8 mouse cellular contexts compared by ENCODE assay signal in genomic region chr8:116927880-116928279, GRCm38 (mm10). TPM values are rescaled to one million over a fixed set of nuclear protein-coding genes. Genes with fewer than 3 reads are reported as not detected.
DNase-seq lines count a peak whose midpoint lies in the region; ATAC-seq and TF ChIP-seq lines count a peak whose summit lies in the region.

No protein-coding gene starts in this region.

- intact Hi-C loops in left cerebral cortex, postnatal 25 days (cut with DNase I) = no loop called here

- peak; percentile 68 for ATAC-seq in kidney, postnatal 0 days (replicated peaks; ENCODE audit: low FRiP score, low read depth)
- peak; percentile 69; the same call in 1 of the 2 replicates for ATAC-seq in monocyte, adult 5-6 weeks (replicated peaks; ENCODE audit: insufficient number of reproducible peaks, low FRiP score, low TSS enrichment, poor library complexity, severe bottlenecking)

- no peaks in the 10 kb centered on the region for H3K27me3 ChIP-seq in kidney, postnatal 0 days (ENCODE audit: insufficient read depth, low read length)

- H3K4me3 ChIP-seq in kidney, postnatal 0 days (replicated peaks; ENCODE audit: low read depth, low read length) = no peak overlapping the region

- peak; percentile 57 to 59 for DNase-seq in cerebellum, postnatal 10 days
- DNase-seq in cerebellum, adult 8-10 months = no peak
- peak; percentile 23 for DNase-seq in right cerebral cortex, postnatal 4 days
- no peak for DNase-seq in right cerebral cortex, postnatal 36 days (ENCODE audit: low spot score in 2 of 2)
- DNase-seq in kidney, postnatal 0 days (ENCODE audit: low spot score) = peak; percentile 29
- no peak for DNase-seq in frontal cortex, postnatal 36 days (ENCODE audit: low spot score in 2 of 2)
- DNase-seq in left cerebral cortex, postnatal 25 days (ENCODE audit: low spot score in 2 of 2) = no peak

- H3K4me1 ChIP-seq in kidney, postnatal 0 days (replicated peaks; ENCODE audit: insufficient read depth, low read length) = no peaks in the 10 kb centered on the region

- no peaks in the 10 kb centered on the region for H3K9me3 ChIP-seq in kidney, postnatal 0 days (replicated peaks; ENCODE audit: low read length)

- TF ChIP-seq CTCF in kidney, postnatal 0 days (IDR thresholded peaks at IDR 0.05; ENCODE audit: low read depth) = peak; percentile 73

- WGBS in kidney, postnatal 0 days = 82% methylated on average over 9 of the region's 9 CpGs

- H3K9ac ChIP-seq in kidney, postnatal 0 days (ENCODE audit: low read depth, low read length) = no peak overlapping the region

- no peak overlapping the region for H3K27ac ChIP-seq in kidney, postnatal 0 days

- H3K4me2 ChIP-seq in kidney, postnatal 0 days (ENCODE audit: low read length) = no peak overlapping the region

- H3K36me3 ChIP-seq in kidney, postnatal 0 days (ENCODE audit: insufficient read depth, low read length) = 0 out of 2 replicates have a peak, but pooled peaks cover 9% of the 10 kb centered on the region

RNA-seq across cellular contexts. Expression of gene Cenpn, which starts 6.3 kb away (rescaled TPM):
- polyA plus RNA-seq in kidney, postnatal 0 days (2015; fragmentation: Nextera tagmentation; extraction: Ambion mirVana) = 18.7 and 21.8 TPM in 2 replicates
- 0.58 to 1.9 TPM (median 1.1 TPM) in 3 replicates for total RNA-seq in monocyte, adult 5-6 weeks (2017)
- total RNA-seq in left cerebral cortex, postnatal 25 days (2021) = 1 to 10 TPM; 1.3 to 1.6 TPM

RNA-seq across cellular contexts. Expression of gene Cmc2, which starts 6.6 kb away (rescaled TPM):
- polyA plus RNA-seq in kidney, postnatal 0 days (2015; fragmentation: Nextera tagmentation; extraction: Ambion mirVana) = 97.8 and 100 TPM in 2 replicates
- total RNA-seq in monocyte, adult 5-6 weeks (2017) = 4.8 to 15.3 TPM (median 11.9 TPM) in 3 replicates
- 10 to 100 TPM; 15.9 to 20.2 TPM for total RNA-seq in left cerebral cortex, postnatal 25 days (2021)

RNA-seq across cellular contexts. Expression of gene Atmin, which starts 15.3 kb away (rescaled TPM):
- 9.7 and 10.3 TPM in 2 replicates for polyA plus RNA-seq in kidney, postnatal 0 days (2015; fragmentation: Nextera tagmentation; extraction: Ambion mirVana)
- total RNA-seq in monocyte, adult 5-6 weeks (2017) = 20.7 to 30.9 TPM (median 25.9 TPM) in 3 replicates
- total RNA-seq in left cerebral cortex, postnatal 25 days (2021) = 10 to 100 TPM; 60.8 to 62.8 TPM

RNA-seq across cellular contexts. Expression of gene 1700030J22Rik, which starts 50.9 kb away (rescaled TPM):
- polyA plus RNA-seq in kidney, postnatal 0 days (2015; fragmentation: Nextera tagmentation; extraction: Ambion mirVana) = 1.4 and 1.6 TPM in 2 replicates
- total RNA-seq in monocyte, adult 5-6 weeks (2017) = 0.29 to 1.3 TPM in 2 of 3 replicates, not detected in the other
- 10 to 100 TPM; 11.1 to 13.3 TPM for total RNA-seq in left cerebral cortex, postnatal 25 days (2021)

Comparison
In these comparisons a context has a peak if more than half of its experiments do, and no peak if none do; other contexts are left out.
1. DNase-seq: peak in cerebellum, postnatal 10 days (2 of 2), right cerebral cortex, postnatal 4 days (single experiment) and kidney, postnatal 0 days (single experiment); none in cerebellum, adult 8-10 months (single experiment), right cerebral cortex, postnatal 36 days (0 of 2), frontal cortex, postnatal 36 days (0 of 2) and left cerebral cortex, postnatal 25 days (0 of 2).